Mouse (Mus musculus) heart, postnatal 0 days (tissue): ENCODE measurements around the gene Myzap. TPM values are rescaled to one million over a fixed set of nuclear protein-coding genes. Genes with fewer than 3 reads are reported as not detected.
A peak's percentile ranks its signal among the peaks of the same experiment; 100 is the strongest.
"Not testable (repeated sequence)": the region's sequence is repeated elsewhere in the genome, so short reads cannot be mapped to it uniquely, and the experiment has no call there.

Source experiments
- ATAC-seq: fragments of 200-750 bp; cut with Nextera tagmentation; 2 replicates; pipeline ENCODE4 v1.8.0; 2017; ENCODE audit warnings: low read depth, moderate number of reproducible peaks, moderate library complexity; ENCODE audit not compliant: insufficient read depth
- DNase-seq: peaks from one replicate; pipeline ENCODE4 v3.0.0-alpha.2; 2016; ENCODE audit warnings: low spot score
- H3K27ac ChIP-seq: fragments of 300-500 bp; sonication (generic); 2 replicates; pipeline ENCODE4 v1.5.1; 2014; ENCODE audit warnings: low read depth, mild to moderate bottlenecking
- H3K27me3 ChIP-seq: fragments of 300-500 bp; sonication (generic); 2 replicates; pipeline ENCODE4 v1.6.1; 2014; ENCODE audit warnings: low read length, mixed read lengths; ENCODE audit not compliant: control insufficient read depth, insufficient read depth
- H3K36me3 ChIP-seq: fragments of 300-500 bp; sonication (generic); replicated peaks from 2 replicates; pipeline ENCODE4 v1.6.1; 2014; ENCODE audit warnings: low read length, mixed read lengths; ENCODE audit not compliant: control insufficient read depth, insufficient read depth
- H3K4me1 ChIP-seq: fragments of 300-500 bp; sonication (generic); 2 replicates; pipeline ENCODE4 v1.6.1; 2014; ENCODE audit warnings: antibody characterized with exemption; ENCODE audit not compliant: control insufficient read depth, insufficient read depth
- H3K4me2 ChIP-seq: fragments of 300-500 bp; sonication (generic); 2 replicates; pipeline ENCODE4 v1.6.1; 2014; ENCODE audit warnings: low read depth, mild to moderate bottlenecking, low read length, moderate library complexity
- H3K4me3 ChIP-seq: fragments of 300-500 bp; sonication (generic); 2 replicates; pipeline ENCODE4 v1.5.1; 2014; ENCODE audit warnings: low read depth, low read length
- H3K9ac ChIP-seq: fragments of 300-500 bp; sonication (generic); replicated peaks from 2 replicates; pipeline ENCODE4 v1.6.1; 2014; ENCODE audit warnings: low read depth, low read length, mixed read lengths
- H3K9me3 ChIP-seq: fragments of 300-500 bp; sonication (generic); replicated peaks from 2 replicates; pipeline ENCODE4 v1.6.1; 2016; ENCODE audit warnings: low read length; ENCODE audit not compliant: control insufficient read depth
- CTCF ChIP-seq: IDR thresholded peaks from 2 replicates; pipeline ENCODE4 v1.5.1; 2016; ENCODE audit warnings: antibody characterized with exemption, control low read depth, low read depth
- EP300 ChIP-seq: IDR thresholded peaks from 2 replicates; pipeline ENCODE4 v1.6.1; 2016; ENCODE audit warnings: antibody characterized with exemption, low read depth
- WGBS: fragments of 180-500 bp; shearing (Covaris S2); extraction: QIAGEN DNeasy Blood & Tissue Kit; methylation state at CpG from one replicate; pipeline ENCODE4 v1.1.7; 2014; 5-methylcytosine and 5-hydroxymethylcytosine counted together
- polyA plus RNA-seq: library from polyadenylated mRNA; unstranded; fragments of >200 nt; fragmentation: Nextera tagmentation; extraction: Ambion mirVana; gene quantifications from 2 replicates; pipeline ENCODE4 v1.2.1, GENCODE M21; 2015
- total RNA-seq: library from RNA; depleted of rRNA; stranded (reverse); fragments of >200 nt; gene quantifications from 2 replicates; pipeline ENCODE4 v1.2.3, GENCODE M21; 2014; ENCODE audit warnings: low replicate concordance

Myzap gene
- total and polyA plus RNA-seq, 2 experiments from 2014 or later: 196 to 341 TPM

DNA sequence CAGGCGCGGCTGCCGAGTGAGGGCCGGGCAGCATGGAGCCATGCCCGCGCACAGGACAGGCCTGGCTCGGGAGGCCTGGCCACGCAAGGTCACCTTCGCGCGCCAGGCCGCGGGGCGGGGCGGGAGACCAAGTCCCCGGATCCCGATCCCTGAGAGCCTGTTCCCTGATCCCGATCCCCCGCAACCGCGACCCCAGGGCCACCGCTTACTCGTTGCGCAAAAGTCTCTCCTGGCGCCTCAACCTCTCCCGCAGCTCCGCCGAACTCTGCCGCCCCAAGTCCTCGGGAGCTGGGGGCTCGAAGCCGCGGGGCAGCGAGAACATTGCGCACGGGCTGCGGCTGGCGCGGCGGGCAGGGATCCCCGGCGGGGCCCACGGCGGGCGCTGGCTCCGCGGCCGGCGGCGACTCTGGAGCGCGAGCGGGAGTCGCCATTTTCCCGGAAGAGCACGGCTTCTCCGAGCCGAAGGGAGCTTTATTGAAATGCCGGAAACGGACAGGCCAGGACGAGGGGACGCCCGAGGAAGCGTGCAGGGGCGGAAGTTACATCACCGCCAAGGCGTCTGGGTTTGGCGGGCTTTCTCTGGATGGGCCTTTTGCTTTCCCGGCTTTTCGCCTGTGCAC lies 106.6 kb downstream of the Myzap start, which contains the start of gene Polr2m:
TSS of gene Polr2m (minus strand) at position 461 of the 620 bp plus-strand sequence.
- Histone ChIP-seq H3K27ac (peak within 1 kb of the TSS; percentile 98), H3K4me2 (peak within 1 kb of the TSS; percentile 91), H3K36me3 (peaks cover 31% of the 10 kb centered on the region), H3K9me3 (no peaks in the 10 kb centered on the region), H3K4me3 (peak within 1 kb of the TSS; percentile 93), H3K27me3 (no peaks in the 10 kb centered on the region), H3K4me1 (peaks cover 14% of the 10 kb centered on the region; the same call in 1 of the 2 replicates), H3K9ac (peak within 1 kb of the TSS; percentile 99)
- ATAC-seq (peak; percentile 98), DNase-seq (peak; percentile 96)
- WGBS: under 1% methylated on average over 70 of the region's 70 CpGs
- TF ChIP-seq CTCF (no peak), EP300 (peak; percentile 78; the same call in 1 of the 2 replicates)

DNA sequence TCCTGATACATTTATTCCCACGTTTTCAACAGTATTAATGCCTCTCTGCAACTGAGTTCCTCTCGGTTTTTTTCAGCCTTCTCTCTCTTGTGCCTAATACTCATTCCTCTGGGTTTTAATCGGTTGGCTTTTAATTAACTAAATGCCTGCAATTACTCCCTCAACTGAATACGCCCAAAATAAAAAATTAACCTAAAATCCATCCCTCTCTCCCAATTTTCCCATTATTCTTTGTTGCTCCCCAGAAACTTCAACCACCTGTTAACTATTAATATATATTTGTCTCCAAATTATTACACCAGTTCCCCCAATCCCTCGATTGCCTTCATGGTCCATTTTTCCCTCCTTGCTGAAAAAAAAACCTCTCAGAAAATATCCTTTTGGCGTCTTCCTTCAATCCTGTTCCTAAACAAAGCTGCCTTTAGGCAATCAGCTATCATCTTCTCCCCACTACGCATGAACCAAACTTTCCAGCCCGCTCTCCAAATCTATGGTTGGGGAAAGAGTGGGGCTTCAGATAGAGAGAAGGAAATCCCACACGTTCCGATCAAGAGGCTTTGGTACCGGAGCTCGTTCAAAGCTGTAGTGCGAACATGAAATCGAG lies 107.2 kb downstream of the Myzap start:
- H3K4me2 ChIP-seq: peak overlapping the region; percentile 91
- ATAC-seq: no peak

DNA sequence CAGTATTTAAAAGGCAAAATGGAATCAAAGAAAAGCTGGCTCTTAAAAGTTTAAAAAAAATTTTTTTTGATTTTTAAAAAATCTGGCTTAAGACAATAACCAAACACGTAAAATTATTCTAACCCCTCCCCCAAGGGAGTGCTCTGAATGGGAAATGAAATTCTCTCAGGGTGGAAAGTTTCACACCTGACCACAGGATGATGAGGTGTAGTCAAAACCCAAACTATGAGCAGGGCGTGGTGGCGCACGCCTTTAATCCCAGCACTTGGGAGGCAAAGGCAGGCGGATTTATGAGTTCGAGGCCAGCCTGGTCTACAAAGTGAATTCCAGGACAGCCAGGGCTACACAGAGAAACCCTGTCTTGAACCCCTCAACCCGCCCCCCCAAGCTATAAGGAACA lies 108.3 kb downstream of the Myzap start:
- not testable (repeated sequence) for H3K27me3 ChIP-seq, DNase-seq, H3K27ac ChIP-seq, ATAC-seq, H3K9ac ChIP-seq, H3K9me3 ChIP-seq
- Histone ChIP-seq H3K4me3 (peak overlapping the region; percentile 93; the same call in 1 of the 2 replicates), H3K36me3 (peaks cover 48% of the 10 kb centered on the region), H3K4me2 (peak overlapping the region; percentile 91), H3K4me1 (peaks cover 14% of the 10 kb centered on the region; the same call in 1 of the 2 replicates)
- 79% methylated on average over 7 of the region's 7 CpGs for WGBS

More for the DNA sequence above, 107.2 kb downstream of the Myzap start:
- H3K9ac ChIP-seq: peak overlapping the region; percentile 99
- H3K27ac ChIP-seq: peak overlapping the region; percentile 98
- no peaks in the 10 kb centered on the region for H3K27me3 ChIP-seq
- no peaks in the 10 kb centered on the region for H3K9me3 ChIP-seq
- peak overlapping the region; percentile 93 for H3K4me3 ChIP-seq
- TF ChIP-seq EP300 (no peak), CTCF (no peak)
- H3K4me1 ChIP-seq: peaks cover 14% of the 10 kb centered on the region; the same call in 1 of the 2 replicates
- WGBS: under 1% methylated on average over 14 of the region's 14 CpGs
- peak; percentile 41 for DNase-seq
- H3K36me3 ChIP-seq: peaks cover 37% of the 10 kb centered on the region

DNA sequence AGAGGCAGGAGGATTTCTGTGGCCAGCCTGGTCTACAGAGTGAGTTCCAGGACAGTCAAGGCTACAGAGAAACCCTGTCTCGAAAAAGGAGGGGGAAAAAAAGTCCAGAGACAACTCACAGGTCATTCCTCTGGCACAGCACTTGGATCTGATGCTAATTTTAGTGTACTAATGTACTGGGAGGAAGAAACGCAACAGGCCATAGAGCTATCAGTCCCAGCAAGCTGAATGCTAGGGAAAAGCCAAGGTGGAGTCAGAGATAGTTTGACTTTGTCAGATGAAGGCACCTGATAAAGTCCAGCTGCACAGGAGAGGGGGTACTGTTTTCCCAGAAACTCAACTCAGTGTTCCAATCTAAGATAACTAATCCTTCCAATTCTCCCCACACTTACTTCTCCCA lies 111.9 kb downstream of the Myzap start:
- peaks cover 80% of the 10 kb centered on the region for H3K36me3 ChIP-seq
- 47% methylated on average over 2 of the region's 2 CpGs for WGBS

DNA sequence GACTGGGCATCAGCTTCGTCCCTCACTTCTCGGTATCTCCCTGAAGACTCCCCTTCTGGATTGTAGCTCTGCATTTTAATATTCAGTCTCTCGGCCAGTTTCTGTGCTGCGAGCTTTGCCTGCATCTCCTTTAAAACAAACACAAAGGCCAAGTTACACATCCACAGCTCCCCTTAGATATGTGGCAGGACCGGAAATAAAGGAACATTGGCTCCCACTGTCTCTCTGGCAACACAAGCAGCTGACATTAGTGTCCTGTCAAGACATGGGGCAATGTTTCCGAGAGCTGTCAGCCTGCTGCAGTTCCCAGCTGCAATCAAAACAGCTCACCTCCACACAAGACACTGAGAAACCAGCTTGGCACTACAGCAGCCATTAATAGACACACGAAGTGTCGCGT lies 112.7 kb downstream of the Myzap start:
- no peak overlapping the region for H3K4me3 ChIP-seq
- TF ChIP-seq CTCF: no peak
- no peak for TF ChIP-seq EP300
- 67% methylated on average over 9 of the region's 9 CpGs for WGBS
- H3K27ac ChIP-seq: no peak overlapping the region
- peaks cover 6% of the 10 kb centered on the region; the same call in 1 of the 2 replicates for H3K4me1 ChIP-seq
- H3K9ac ChIP-seq: no peak overlapping the region
- DNase-seq (no peak), ATAC-seq (no peak)
- no peaks in the 10 kb centered on the region for H3K27me3 ChIP-seq
- H3K9me3 ChIP-seq: no peaks in the 10 kb centered on the region
- H3K36me3 ChIP-seq: peaks cover 84% of the 10 kb centered on the region
- no peak overlapping the region for H3K4me2 ChIP-seq

More for the DNA sequence above, 111.9 kb downstream of the Myzap start:
- Histone ChIP-seq H3K27me3 (no peaks in the 10 kb centered on the region), H3K27ac (no peak overlapping the region), H3K4me3 (no peak overlapping the region), H3K4me2 (no peak overlapping the region), H3K9ac (no peak overlapping the region), H3K9me3 (no peaks in the 10 kb centered on the region), H3K4me1 (peaks cover 11% of the 10 kb centered on the region; the same call in 1 of the 2 replicates)
- ATAC-seq: no peak
- TF ChIP-seq EP300: no peak
- TF ChIP-seq CTCF: no peak
- no peak for DNase-seq
